Mouse (Mus musculus): ENCODE results near the gene Gm28308. TPM values are rescaled to one million over a fixed set of nuclear protein-coding genes. Genes with fewer than 3 reads are reported as not detected.

Gm28308 gene
- polyA plus RNA-seq, 2 experiments: 1.1 to 3.2 TPM

- Histone ChIP-seq H3K4me1 (ENCODE audit: control insufficient read depth, insufficient read depth, low read length) (no peaks in the 10 kb centered on the region), H3K27ac (replicated peaks; ENCODE audit: low read depth, low read length) (no peak overlapping the region), H3K36me3 (ENCODE audit: control insufficient read depth, insufficient read depth, low read length) (no peaks in the 10 kb centered on the region), H3K4me2 (replicated peaks; ENCODE audit: low read depth, low read length, severe bottlenecking) (no peak overlapping the region), H3K9ac (ENCODE audit: low read depth, low read length, severe bottlenecking) (no peak overlapping the region), H3K4me3 (replicated peaks; ENCODE audit: low read length) (no peak overlapping the region), H3K27me3 (ENCODE audit: control insufficient read depth, insufficient read depth, low read length) (peaks cover 79% of the 10 kb centered on the region), H3K9me3 (ENCODE audit: control insufficient read depth, low read length) (no peaks in the 10 kb centered on the region)
- TF ChIP-seq POLR2A (IDR thresholded peaks at IDR 0.05; ENCODE audit: borderline replicate concordance, extremely low read depth, insufficient read depth, insufficient read length): no peak
- no peak for ATAC-seq (ENCODE audit: low FRiP score, low read depth)
- WGBS: 19% methylated on average over 16 of the region's 16 CpGs
- no peak for DNase-seq (ENCODE audit: low spot score)
Measured at GRCm38 (mm10) chr6:52152226-52153193, 60.6 kb downstream of the Gm28308 start.

- Histone ChIP-seq H3K4me1 (ENCODE audit: control insufficient read depth, insufficient read depth, low read length) (no peaks in the 10 kb centered on the region), H3K27ac (replicated peaks; ENCODE audit: low read depth, low read length) (no peak overlapping the region), H3K36me3 (ENCODE audit: control insufficient read depth, insufficient read depth, low read length) (no peaks in the 10 kb centered on the region), H3K9me3 (ENCODE audit: control insufficient read depth, low read length) (no peaks in the 10 kb centered on the region), H3K9ac (ENCODE audit: low read depth, low read length, severe bottlenecking) (no peak overlapping the region), H3K27me3 (ENCODE audit: control insufficient read depth, insufficient read depth, low read length) (peaks cover 69% of the 10 kb centered on the region), H3K4me2 (replicated peaks; ENCODE audit: low read depth, low read length, severe bottlenecking) (no peak overlapping the region), H3K4me3 (replicated peaks; ENCODE audit: low read length) (no peak overlapping the region)
- 27% methylated on average over 4 of the region's 4 CpGs for WGBS
- ATAC-seq (ENCODE audit: low FRiP score, low read depth) (no peak), DNase-seq (ENCODE audit: low spot score) (no peak)
- no peak for TF ChIP-seq POLR2A (IDR thresholded peaks at IDR 0.05; ENCODE audit: borderline replicate concordance, extremely low read depth, insufficient read depth, insufficient read length)
Measured at GRCm38 (mm10) chr6:52151571-52151970, 61.6 kb downstream of the Gm28308 start.

DNA sequence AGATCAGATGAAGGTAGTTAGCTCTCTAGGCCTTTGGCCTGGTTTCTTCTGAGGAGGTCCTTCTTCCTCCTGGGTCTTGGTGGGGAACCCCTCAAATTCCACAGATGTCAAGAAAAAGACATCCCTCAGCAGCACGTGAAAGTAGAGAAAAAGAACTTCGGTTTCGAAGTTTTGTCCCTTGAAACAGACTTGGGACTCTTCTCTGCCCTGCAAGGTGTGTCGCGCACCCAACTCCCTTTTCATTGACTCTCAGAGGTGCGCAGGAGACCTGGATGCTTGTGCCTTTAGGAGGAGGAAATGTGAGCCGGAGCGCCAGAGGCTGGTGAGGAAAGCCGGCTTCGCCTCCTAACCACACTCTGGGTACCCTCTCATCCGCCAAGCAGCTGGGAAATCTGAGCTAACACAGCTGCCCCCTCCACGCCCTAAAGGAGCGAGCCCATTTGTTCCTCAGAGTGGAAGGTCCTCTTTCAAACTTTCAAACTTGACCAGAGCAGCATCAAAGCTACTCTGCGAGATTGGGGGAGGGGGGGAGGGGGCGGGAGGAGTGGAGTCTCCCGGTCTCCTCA is 62.7 kb downstream of the Gm28308 start:
- ATAC-seq (ENCODE audit: low FRiP score, low read depth) (no peak), DNase-seq (ENCODE audit: low spot score) (no peak)
- 0 out of 2 replicates have a peak overlapping the region, but pooled peaks have one; percentile 14 for H3K4me2 ChIP-seq (replicated peaks; ENCODE audit: low read depth, low read length, severe bottlenecking)

DNA sequence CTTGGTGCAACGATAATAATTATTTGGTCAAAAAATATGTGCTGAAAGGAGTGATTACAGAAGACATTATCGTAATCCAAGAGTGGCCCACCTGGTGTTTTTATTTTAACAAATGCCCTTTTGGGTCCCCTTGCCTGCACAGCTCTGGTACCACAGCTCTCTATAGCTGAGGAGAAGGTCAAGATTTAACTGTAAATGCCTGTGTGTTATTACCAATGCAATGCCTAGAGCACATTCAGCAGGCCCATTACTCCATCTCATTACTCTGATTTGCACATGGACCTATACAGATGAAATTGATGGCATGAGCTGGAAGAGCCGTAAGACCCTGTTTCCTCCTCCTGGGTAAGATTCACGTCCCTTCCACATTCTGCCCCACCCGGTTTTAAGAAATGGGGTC is 74.0 kb downstream of the Gm28308 start:
- TF ChIP-seq POLR2A (IDR thresholded peaks at IDR 0.05; ENCODE audit: borderline replicate concordance, extremely low read depth, insufficient read depth, insufficient read length): no peak
- no peaks in the 10 kb centered on the region for H3K4me1 ChIP-seq (ENCODE audit: control insufficient read depth, insufficient read depth, low read length)
- H3K9me3 ChIP-seq (ENCODE audit: control insufficient read depth, low read length): no peaks in the 10 kb centered on the region
- no peak overlapping the region for H3K27ac ChIP-seq (replicated peaks; ENCODE audit: low read depth, low read length)
- ATAC-seq (ENCODE audit: low FRiP score, low read depth): no peak
- DNase-seq (ENCODE audit: low spot score): no peak
- no peaks in the 10 kb centered on the region for H3K36me3 ChIP-seq (ENCODE audit: control insufficient read depth, insufficient read depth, low read length)
- H3K4me3 ChIP-seq (replicated peaks; ENCODE audit: low read length): no peak overlapping the region
- H3K27me3 ChIP-seq (ENCODE audit: control insufficient read depth, insufficient read depth, low read length): no peaks in the 10 kb centered on the region
- H3K4me2 ChIP-seq (replicated peaks; ENCODE audit: low read depth, low read length, severe bottlenecking): no peak overlapping the region
- 71% methylated on average over 5 of the region's 5 CpGs for WGBS
- no peak overlapping the region for H3K9ac ChIP-seq (ENCODE audit: low read depth, low read length, severe bottlenecking)

More for the DNA sequence above, 62.7 kb downstream of the Gm28308 start:
- no peaks in the 10 kb centered on the region for H3K36me3 ChIP-seq (ENCODE audit: control insufficient read depth, insufficient read depth, low read length)
- H3K27me3 ChIP-seq (ENCODE audit: control insufficient read depth, insufficient read depth, low read length): peaks cover 58% of the 10 kb centered on the region
- no peaks in the 10 kb centered on the region for H3K4me1 ChIP-seq (ENCODE audit: control insufficient read depth, insufficient read depth, low read length)
- no peak overlapping the region for H3K9ac ChIP-seq (ENCODE audit: low read depth, low read length, severe bottlenecking)
- WGBS: 7% methylated on average over 16 of the region's 16 CpGs
- H3K4me3 ChIP-seq (replicated peaks; ENCODE audit: low read length): no peak overlapping the region
- H3K9me3 ChIP-seq (ENCODE audit: control insufficient read depth, low read length): no peaks in the 10 kb centered on the region
- TF ChIP-seq POLR2A (IDR thresholded peaks at IDR 0.05; ENCODE audit: borderline replicate concordance, extremely low read depth, insufficient read depth, insufficient read length): no peak
- no peak overlapping the region for H3K27ac ChIP-seq (replicated peaks; ENCODE audit: low read depth, low read length)

DNA sequence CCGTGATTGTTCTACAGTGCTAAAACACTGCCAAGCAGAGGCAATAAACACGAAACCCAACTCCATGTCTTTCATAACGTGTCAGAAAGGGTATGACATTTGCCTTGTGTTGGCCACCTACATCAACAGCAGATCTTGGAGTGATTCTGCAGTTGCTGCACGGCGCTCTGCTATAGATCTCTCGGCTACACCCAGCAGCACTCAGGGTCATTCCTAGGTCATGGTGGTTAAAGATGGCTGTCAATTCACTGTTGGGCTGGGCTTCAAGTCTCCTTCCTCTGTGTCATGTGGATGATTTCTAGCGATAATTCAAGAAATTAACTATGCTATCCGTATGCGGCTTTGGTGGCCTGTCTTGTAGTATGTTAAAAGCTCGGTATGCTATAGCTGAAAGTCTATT is 74.6 kb downstream of the Gm28308 start:
- WGBS: 56% methylated on average over 10 of the region's 10 CpGs
- Histone ChIP-seq H3K4me3 (replicated peaks; ENCODE audit: low read length) (no peak overlapping the region), H3K27ac (replicated peaks; ENCODE audit: low read depth, low read length) (no peak overlapping the region), H3K9me3 (ENCODE audit: control insufficient read depth, low read length) (no peaks in the 10 kb centered on the region), H3K36me3 (ENCODE audit: control insufficient read depth, insufficient read depth, low read length) (no peaks in the 10 kb centered on the region), H3K9ac (ENCODE audit: low read depth, low read length, severe bottlenecking) (no peak overlapping the region), H3K27me3 (ENCODE audit: control insufficient read depth, insufficient read depth, low read length) (no peaks in the 10 kb centered on the region), H3K4me1 (ENCODE audit: control insufficient read depth, insufficient read depth, low read length) (no peaks in the 10 kb centered on the region), H3K4me2 (replicated peaks; ENCODE audit: low read depth, low read length, severe bottlenecking) (no peak overlapping the region)
- no peak for TF ChIP-seq POLR2A (IDR thresholded peaks at IDR 0.05; ENCODE audit: borderline replicate concordance, extremely low read depth, insufficient read depth, insufficient read length)
- DNase-seq (ENCODE audit: low spot score) (no peak), ATAC-seq (ENCODE audit: low FRiP score, low read depth) (no peak)
